Comparison of ENCODE assay signal across 15 mouse cellular contexts in genomic region chr1:74434596-74434995, GRCm38 (mm10). TPM values are rescaled to one million over a fixed set of nuclear protein-coding genes. Genes with fewer than 3 reads are reported as not detected.
DNase-seq lines count a peak whose midpoint lies in the region; ATAC-seq lines count a peak whose summit lies in the region.
"Had no signal": no experiment of that assay in that cellular context is flagged by ENCODE, and none has a peak within 500 bp of the region (broad histone marks: within the 10 kb centered on the region; RNA-seq: fewer than 3 reads in every experiment).

No protein-coding gene starts in this region.

- 33% methylated on average over 5 of the region's 5 CpGs for WGBS in intestine, embryonic 15.5 days
- 80% methylated on average over 5 of the region's 5 CpGs for WGBS in forebrain, embryonic 10.5 days

- H3K4me3 ChIP-seq in intestine, embryonic 15.5 days (replicated peaks): no peak overlapping the region
- H3K4me3 ChIP-seq in forebrain, embryonic 10.5 days: no peak overlapping the region
- H3K4me3 ChIP-seq: heart, embryonic 15.5 days; lung, embryonic 15.5 days had no signal

- no peaks in the 10 kb centered on the region for H3K27me3 ChIP-seq in intestine, embryonic 15.5 days (replicated peaks)
- no peaks in the 10 kb centered on the region for H3K27me3 ChIP-seq in forebrain, embryonic 10.5 days (ENCODE audit: poor library complexity, severe bottlenecking)
- H3K27me3 ChIP-seq: heart, embryonic 15.5 days; lung, embryonic 15.5 days; Patski had no signal

- peak; percentile 55 for ATAC-seq in intestine, embryonic 15.5 days
- ATAC-seq: hindbrain, postnatal 0 days; Patski had no signal

- intact Hi-C loops in heart, postnatal 25 days (cut with DNase I): no loop called here

- H3K36me3 ChIP-seq in intestine, embryonic 15.5 days: peaks cover 11% of the 10 kb centered on the region; the same call in 1 of the 2 replicates
- H3K36me3 ChIP-seq in forebrain, embryonic 10.5 days (replicated peaks): peaks cover 65% of the 10 kb centered on the region

- no peaks in the 10 kb centered on the region for H3K9me3 ChIP-seq in intestine, embryonic 15.5 days
- H3K9me3 ChIP-seq in forebrain, embryonic 10.5 days: no peaks in the 10 kb centered on the region
- H3K9me3 ChIP-seq: heart, embryonic 15.5 days; lung, embryonic 15.5 days had no signal

- no peak overlapping the region for H3K9ac ChIP-seq in intestine, embryonic 15.5 days
- H3K9ac ChIP-seq: heart, embryonic 15.5 days; lung, embryonic 15.5 days had no signal

- DNase-seq in heart, adult 18-20 months: peak; percentile 16 to 33
- no peak for DNase-seq in heart, postnatal 25 days (ENCODE audit: low spot score)
- peak; percentile 54 for DNase-seq in 416B (ENCODE audit: low read depth)
- peak; percentile 43 to 49 for DNase-seq in monocyte, adult 2 months (ENCODE audit: low read depth in 1 of 2, low spot score in 2 of 2)
- no peak for DNase-seq in retina, postnatal 1 day
- DNase-seq in adrenal gland, postnatal 25 days: no peak
- no peak for DNase-seq in forebrain, embryonic 10.5 days (ENCODE audit: extremely low spot score, low spot score)
- DNase-seq: adrenal gland, adult 2 months; left cerebral cortex, postnatal 4 days; thymus, adult 18-20 months had no signal

- peak overlapping the region; percentile 24 for H3K27ac ChIP-seq in intestine, embryonic 15.5 days
- H3K27ac ChIP-seq in forebrain, embryonic 10.5 days: no peak overlapping the region
- H3K27ac ChIP-seq: heart, embryonic 15.5 days; hindbrain, postnatal 0 days; lung, embryonic 15.5 days had no signal

- no peak overlapping the region for H3K4me2 ChIP-seq in intestine, embryonic 15.5 days (replicated peaks)
- H3K4me2 ChIP-seq: heart, embryonic 15.5 days; lung, embryonic 15.5 days had no signal

- H3K4me1 ChIP-seq in intestine, embryonic 15.5 days (replicated peaks): peaks cover 4% of the 10 kb centered on the region
- no peaks in the 10 kb centered on the region for H3K4me1 ChIP-seq in forebrain, embryonic 10.5 days
- H3K4me1 ChIP-seq: lung, embryonic 15.5 days had no signal

RNA-seq across cellular contexts. Expression of gene Vil1, which starts 25.4 kb away (rescaled TPM):
- total RNA-seq in heart, adult 18-20 months (2021): 1 to 10 TPM; 1.2 to 1.5 TPM
- total RNA-seq in heart, postnatal 25 days (2021): 1 to 10 TPM in 1 of 2 experiments, under 1 TPM in 1; 0.57 to 1.0 TPM
- 135 and 146 TPM in 2 replicates for polyA plus RNA-seq in intestine, embryonic 15.5 days (2015; fragmentation: Nextera tagmentation; extraction: Ambion mirVana)
- total RNA-seq in adrenal gland, postnatal 25 days (2021): 1.6 TPM in 2 replicates
- polyA plus RNA-seq in forebrain, embryonic 10.5 days (2016; fragmentation: Nextera tagmentation; extraction: Ambion mirVana): 0.12 and 0.17 TPM in 2 replicates

RNA-seq across cellular contexts. Expression of gene Ctdsp1, which starts 43.3 kb away (rescaled TPM):
- total RNA-seq in heart, adult 18-20 months (2021): 100 to 1,000 TPM; 107 to 116 TPM
- 100 to 1,000 TPM; 123 to 139 TPM for total RNA-seq in heart, postnatal 25 days (2021)
- 75.4 and 78.7 TPM in 2 replicates for polyA plus RNA-seq in intestine, embryonic 15.5 days (2015; fragmentation: Nextera tagmentation; extraction: Ambion mirVana)
- 168 and 179 TPM in 2 replicates for total RNA-seq in adrenal gland, postnatal 25 days (2021)
- polyA plus RNA-seq in forebrain, embryonic 10.5 days (2016; fragmentation: Nextera tagmentation; extraction: Ambion mirVana): 38.0 and 38.2 TPM in 2 replicates

RNA-seq across cellular contexts. Expression of gene Slc11a1, which starts 59.6 kb away (rescaled TPM):
- 1 to 10 TPM; 5.3 to 5.4 TPM for total RNA-seq in heart, adult 18-20 months (2021)
- 1 to 10 TPM; 2.5 to 3.2 TPM for total RNA-seq in heart, postnatal 25 days (2021)
- polyA plus RNA-seq in intestine, embryonic 15.5 days (2015; fragmentation: Nextera tagmentation; extraction: Ambion mirVana): 6.4 and 6.7 TPM in 2 replicates
- 5.8 and 11.4 TPM in 2 replicates for total RNA-seq in adrenal gland, postnatal 25 days (2021)
- polyA plus RNA-seq in forebrain, embryonic 10.5 days (2016; fragmentation: Nextera tagmentation; extraction: Ambion mirVana): 2.7 and 2.9 TPM in 2 replicates

Comparison
In these comparisons a context has a peak if more than half of its experiments do, and no peak if none do; other contexts are left out.
1. DNase-seq: peak in heart, adult 18-20 months (2 of 2), 416B (single experiment) and monocyte, adult 2 months (2 of 2); none in heart, postnatal 25 days (single experiment), retina, postnatal 1 day (single experiment), adrenal gland, postnatal 25 days (single experiment) and forebrain, embryonic 10.5 days (single experiment).